Mouse (Mus musculus): ENCODE measurements at regions not wholly inside any gene's neighbourhood (a gene's known extent, or its start where the extent isn't known, plus 50 kb on each side); places are given as distances from the start of the nearest gene placed in this dataset.
"Not testable (repeated sequence)": the region's sequence is repeated elsewhere in the genome, so short reads cannot be mapped to it uniquely, and the experiment has no call there.

DNA sequence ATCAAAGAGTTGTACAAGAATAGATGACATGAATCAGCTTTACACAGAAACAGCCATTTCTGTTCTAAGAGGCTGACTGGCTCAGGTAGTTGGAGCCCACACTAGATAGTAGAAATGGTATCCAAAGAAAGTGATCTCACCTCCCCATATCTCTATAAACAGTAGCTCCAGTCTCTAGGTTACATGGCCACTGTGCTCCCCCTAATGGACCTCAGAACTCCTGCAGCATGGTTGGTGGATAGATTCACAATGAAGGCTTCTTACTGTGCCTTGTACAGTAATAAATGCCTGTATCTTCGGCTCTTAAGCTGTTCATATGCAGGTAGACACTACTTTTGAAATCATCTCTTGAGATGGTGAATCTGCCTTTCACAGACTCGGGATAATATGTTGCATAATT, 862.5 kb downstream of the Adam6a start:
- no peak overlapping the region for H3K9ac ChIP-seq (replicated peaks; ENCODE audit: low read depth, low read length)
- H3K9me3 ChIP-seq (ENCODE audit: control insufficient read depth, low read depth, low read length), result peaks cover 7% of the 10 kb centered on the region; the same call in 1 of the 2 replicates
- no peak overlapping the region for H3K27ac ChIP-seq (ENCODE audit: low read length)
- no peak for ATAC-seq (ENCODE audit: insufficient number of reproducible peaks, insufficient read depth, low FRiP score, low read depth)
- H3K4me3 ChIP-seq (ENCODE audit: low read depth, low read length), result no peak overlapping the region
- no peak overlapping the region for H3K4me2 ChIP-seq (replicated peaks; ENCODE audit: low read depth, low read length)
- no peaks in the 10 kb centered on the region for H3K4me1 ChIP-seq (ENCODE audit: control insufficient read depth, insufficient read depth, low read length)
- H3K27me3 ChIP-seq (ENCODE audit: control insufficient read depth, insufficient read depth, low read length), result no peaks in the 10 kb centered on the region
- H3K36me3 ChIP-seq (ENCODE audit: control insufficient read depth, insufficient read depth, low read length), result no peaks in the 10 kb centered on the region
- WGBS, result 57% methylated on average over 2 of the region's 2 CpGs

DNA sequence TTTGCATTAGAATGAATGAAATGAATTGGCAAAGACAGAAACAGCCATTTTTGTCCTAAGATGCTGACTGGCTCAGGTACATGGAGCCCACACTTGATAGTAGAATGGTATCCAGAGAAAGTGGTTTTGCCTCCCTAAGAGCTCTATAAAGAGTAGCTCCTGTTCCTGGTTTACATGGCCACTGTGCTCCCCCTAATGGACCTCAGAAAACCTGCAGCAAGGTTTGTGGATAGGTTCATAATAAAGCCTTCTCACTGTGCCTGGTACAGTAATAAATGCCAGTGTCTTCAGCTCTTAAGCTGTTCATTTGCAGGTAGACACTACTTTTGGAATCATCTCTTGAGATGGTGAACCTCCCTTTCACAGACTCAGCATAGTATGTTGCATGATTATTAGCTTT, 890.8 kb downstream of the Adam6a start:
- no peak overlapping the region for H3K4me2 ChIP-seq (replicated peaks; ENCODE audit: low read depth, low read length)
- ATAC-seq (ENCODE audit: insufficient number of reproducible peaks, insufficient read depth, low FRiP score, low read depth), result no peak

DNA sequence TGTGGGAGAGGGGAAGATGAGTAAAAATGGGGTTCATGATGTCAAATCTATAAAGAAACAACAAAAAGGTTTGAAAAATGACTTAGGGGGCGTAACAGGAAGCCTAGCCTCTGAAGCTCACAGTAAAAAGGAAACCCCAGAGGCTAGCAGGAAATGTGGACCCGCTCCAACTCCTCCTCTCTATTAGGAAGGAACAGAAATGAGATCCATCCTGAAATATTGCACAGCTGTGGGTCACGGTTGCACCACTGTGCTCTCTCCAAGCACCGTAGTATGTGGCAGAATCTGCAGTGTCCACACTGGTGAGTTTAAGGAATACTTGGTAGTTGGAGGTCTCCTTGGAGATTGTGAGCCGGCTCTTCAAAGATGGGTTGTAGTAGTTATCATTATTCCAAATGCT, 918.3 kb downstream of the Adam6a start:
- Histone ChIP-seq H3K27me3 (ENCODE audit: control insufficient read depth, insufficient read depth, low read length) (no peaks in the 10 kb centered on the region), H3K4me1 (ENCODE audit: control insufficient read depth, insufficient read depth, low read length) (no peaks in the 10 kb centered on the region), H3K27ac (ENCODE audit: low read length) (no peak overlapping the region), H3K9ac (replicated peaks; ENCODE audit: low read depth, low read length) (no peak overlapping the region), H3K4me2 (replicated peaks; ENCODE audit: low read depth, low read length) (no peak overlapping the region), H3K4me3 (ENCODE audit: low read depth, low read length) (no peak overlapping the region), H3K36me3 (ENCODE audit: control insufficient read depth, insufficient read depth, low read length) (no peaks in the 10 kb centered on the region), H3K9me3 (ENCODE audit: control insufficient read depth, low read depth, low read length) (peaks cover 4% of the 10 kb centered on the region; the same call in 1 of the 2 replicates)
- WGBS, result 72% methylated on average over 5 of the region's 5 CpGs
- no peak for ATAC-seq (ENCODE audit: insufficient number of reproducible peaks, insufficient read depth, low FRiP score, low read depth)

More for the DNA sequence above, 890.8 kb downstream of the Adam6a start:
- Histone ChIP-seq H3K9me3 (ENCODE audit: control insufficient read depth, low read depth, low read length) (no peaks in the 10 kb centered on the region; the same call in 1 of the 2 replicates), H3K4me1 (ENCODE audit: control insufficient read depth, insufficient read depth, low read length) (no peaks in the 10 kb centered on the region), H3K27ac (ENCODE audit: low read length) (no peak overlapping the region), H3K4me3 (ENCODE audit: low read depth, low read length) (no peak overlapping the region), H3K36me3 (ENCODE audit: control insufficient read depth, insufficient read depth, low read length) (no peaks in the 10 kb centered on the region), H3K9ac (replicated peaks; ENCODE audit: low read depth, low read length) (no peak overlapping the region), H3K27me3 (ENCODE audit: control insufficient read depth, insufficient read depth, low read length) (no peaks in the 10 kb centered on the region)

DNA sequence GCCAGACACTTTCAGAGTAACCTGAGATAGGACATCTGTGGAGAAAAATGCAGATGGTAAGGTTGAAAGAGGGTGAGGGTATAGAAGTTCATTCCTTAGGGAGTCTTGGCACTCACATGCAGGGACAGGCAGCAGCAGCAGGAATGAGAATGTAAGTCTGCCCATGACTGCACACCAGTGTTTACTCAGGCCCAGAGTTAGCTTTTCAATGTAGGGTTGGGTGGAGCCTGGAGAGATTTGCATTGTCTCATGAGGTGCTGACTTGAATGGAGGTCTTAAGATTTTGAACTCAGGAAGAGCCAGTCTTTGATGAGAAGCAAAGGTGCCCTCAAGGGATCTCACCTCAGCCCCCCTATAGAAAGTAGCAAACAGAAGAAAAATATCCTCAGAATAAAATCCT, 918.9 kb downstream of the Adam6a start:
- Histone ChIP-seq H3K9ac (replicated peaks; ENCODE audit: low read depth, low read length) (no peak overlapping the region), H3K4me2 (replicated peaks; ENCODE audit: low read depth, low read length) (no peak overlapping the region), H3K4me1 (ENCODE audit: control insufficient read depth, insufficient read depth, low read length) (no peaks in the 10 kb centered on the region), H3K27ac (ENCODE audit: low read length) (no peak overlapping the region), H3K4me3 (ENCODE audit: low read depth, low read length) (no peak overlapping the region), H3K27me3 (ENCODE audit: control insufficient read depth, insufficient read depth, low read length) (no peaks in the 10 kb centered on the region), H3K36me3 (ENCODE audit: control insufficient read depth, insufficient read depth, low read length) (no peaks in the 10 kb centered on the region), H3K9me3 (ENCODE audit: control insufficient read depth, low read depth, low read length) (peaks cover 4% of the 10 kb centered on the region; the same call in 1 of the 2 replicates)
- no peak for ATAC-seq (ENCODE audit: insufficient number of reproducible peaks, insufficient read depth, low FRiP score, low read depth)

DNA sequence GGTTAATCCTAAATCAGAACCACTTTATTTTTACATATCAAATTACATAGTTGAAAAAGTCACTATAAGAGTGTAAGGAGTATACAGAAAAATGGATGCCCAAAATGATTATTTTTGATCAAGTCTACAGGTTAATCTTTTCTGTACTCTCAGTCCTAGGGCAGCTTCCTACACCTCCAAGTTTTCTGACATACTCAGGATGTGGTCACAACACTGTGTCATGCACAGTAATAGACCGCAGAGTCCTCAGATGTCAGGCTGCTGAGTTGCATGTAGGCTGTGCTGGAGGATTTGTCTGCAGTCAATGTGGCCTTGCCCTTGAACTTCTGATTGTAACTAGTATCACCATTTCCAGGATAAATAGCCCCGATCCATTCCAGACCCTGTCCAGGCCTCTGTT, 925.1 kb downstream of the Adam6a start:
- no peak overlapping the region for H3K27ac ChIP-seq (ENCODE audit: low read length)
- H3K27me3 ChIP-seq (ENCODE audit: control insufficient read depth, insufficient read depth, low read length), result no peaks in the 10 kb centered on the region
- no peak for ATAC-seq (ENCODE audit: insufficient number of reproducible peaks, insufficient read depth, low FRiP score, low read depth)
- no peaks in the 10 kb centered on the region; the same call in 1 of the 2 replicates for H3K9me3 ChIP-seq (ENCODE audit: control insufficient read depth, low read depth, low read length)
- H3K36me3 ChIP-seq (ENCODE audit: control insufficient read depth, insufficient read depth, low read length), result no peaks in the 10 kb centered on the region
- no peak overlapping the region for H3K4me2 ChIP-seq (replicated peaks; ENCODE audit: low read depth, low read length)
- no peaks in the 10 kb centered on the region for H3K4me1 ChIP-seq (ENCODE audit: control insufficient read depth, insufficient read depth, low read length)
- WGBS, result 87% methylated on average over 2 of the region's 2 CpGs
- no peak overlapping the region for H3K4me3 ChIP-seq (ENCODE audit: low read depth, low read length)
- H3K9ac ChIP-seq (replicated peaks; ENCODE audit: low read depth, low read length), result no peak overlapping the region

DNA sequence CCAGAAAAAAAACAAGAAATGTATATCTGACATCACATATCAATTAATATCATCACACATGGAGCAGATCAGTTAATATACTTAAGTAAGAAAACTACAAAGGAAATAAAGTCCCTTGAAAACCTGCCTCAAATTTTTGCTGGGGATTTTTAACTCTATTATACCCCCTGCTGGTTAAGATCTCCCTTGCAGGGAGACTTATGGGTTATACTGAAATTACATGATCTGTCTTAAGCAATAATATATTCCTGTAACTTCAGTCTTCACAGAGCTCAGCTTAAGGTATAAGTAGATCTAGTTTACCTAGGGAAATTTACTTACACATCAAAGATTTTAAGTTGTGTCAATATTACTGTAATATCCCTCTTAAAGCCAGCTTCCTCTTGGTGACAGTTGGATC, 929.0 kb downstream of the Adam6a start:
- not testable (repeated sequence) for H3K4me1 ChIP-seq (ENCODE audit: control insufficient read depth, insufficient read depth, low read length); ATAC-seq (ENCODE audit: insufficient number of reproducible peaks, insufficient read depth, low FRiP score, low read depth); H3K27me3 ChIP-seq (ENCODE audit: control insufficient read depth, insufficient read depth, low read length); H3K9ac ChIP-seq (replicated peaks; ENCODE audit: low read depth, low read length); H3K27ac ChIP-seq (ENCODE audit: low read length); H3K4me2 ChIP-seq (replicated peaks; ENCODE audit: low read depth, low read length); H3K4me3 ChIP-seq (ENCODE audit: low read depth, low read length); H3K36me3 ChIP-seq (ENCODE audit: control insufficient read depth, insufficient read depth, low read length)
- H3K9me3 ChIP-seq (ENCODE audit: control insufficient read depth, low read depth, low read length), result peaks cover 11% of the 10 kb centered on the region; the same call in 1 of the 2 replicates

DNA sequence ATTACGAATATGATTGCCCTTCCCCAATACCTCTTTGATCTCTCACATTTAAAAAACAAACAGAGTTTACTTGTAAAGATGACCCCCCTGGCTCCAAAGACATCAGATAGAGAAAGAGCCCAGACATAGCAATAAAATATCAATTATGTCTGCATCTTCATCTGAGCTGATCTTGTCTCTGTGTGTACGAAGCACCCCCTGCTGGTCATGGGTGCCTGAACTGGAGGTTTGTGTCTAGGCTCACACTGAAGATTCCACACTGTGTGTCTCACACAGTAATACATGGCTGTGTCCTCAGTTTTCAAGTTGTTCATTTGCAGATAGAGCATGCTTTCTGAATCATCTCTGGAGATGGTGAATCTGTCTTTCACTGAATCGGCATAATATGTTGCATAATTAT, 935.0 kb downstream of the Adam6a start:
- no peak overlapping the region for H3K9ac ChIP-seq (replicated peaks; ENCODE audit: low read depth, low read length)
- H3K4me2 ChIP-seq (replicated peaks; ENCODE audit: low read depth, low read length), result no peak overlapping the region
- peaks cover 11% of the 10 kb centered on the region; the same call in 1 of the 2 replicates for H3K9me3 ChIP-seq (ENCODE audit: control insufficient read depth, low read depth, low read length)
- H3K4me3 ChIP-seq (ENCODE audit: low read depth, low read length), result no peak overlapping the region
- no peaks in the 10 kb centered on the region for H3K4me1 ChIP-seq (ENCODE audit: control insufficient read depth, insufficient read depth, low read length)
- no peak overlapping the region for H3K27ac ChIP-seq (ENCODE audit: low read length)
- no peaks in the 10 kb centered on the region for H3K36me3 ChIP-seq (ENCODE audit: control insufficient read depth, insufficient read depth, low read length)
- no peaks in the 10 kb centered on the region for H3K27me3 ChIP-seq (ENCODE audit: control insufficient read depth, insufficient read depth, low read length)
- 87% methylated on average over 3 of the region's 3 CpGs for WGBS
- ATAC-seq (ENCODE audit: insufficient number of reproducible peaks, insufficient read depth, low FRiP score, low read depth), result no peak

DNA sequence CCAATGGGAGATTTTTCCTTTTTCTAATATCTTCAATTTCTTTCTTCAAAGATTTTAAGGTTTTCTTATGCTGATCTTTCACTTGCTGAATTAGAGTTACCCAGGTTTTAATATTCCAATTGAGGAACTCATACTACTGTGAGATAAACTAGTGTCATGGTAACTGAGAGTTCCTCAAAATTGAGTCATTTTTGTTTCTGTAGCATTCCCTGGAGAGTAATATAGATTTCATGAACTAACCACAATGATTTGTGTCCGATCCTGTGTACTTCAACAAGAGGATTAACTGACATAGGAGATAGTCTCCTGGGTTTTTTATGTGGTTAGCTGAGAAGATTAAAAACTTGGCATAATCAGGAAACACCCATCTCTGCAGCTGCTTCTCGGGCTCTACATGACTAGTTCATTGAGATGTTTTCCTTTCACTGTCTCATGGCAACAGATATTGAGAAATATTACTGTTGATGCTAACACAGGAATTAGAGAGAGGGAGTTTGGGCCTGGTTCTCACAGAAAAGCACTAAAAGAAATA, 949.9 kb downstream of the Adam6a start:
- not testable (repeated sequence) for ATAC-seq (ENCODE audit: insufficient number of reproducible peaks, insufficient read depth, low FRiP score, low read depth); H3K9ac ChIP-seq (replicated peaks; ENCODE audit: low read depth, low read length); H3K27ac ChIP-seq (ENCODE audit: low read length); H3K4me3 ChIP-seq (ENCODE audit: low read depth, low read length); H3K27me3 ChIP-seq (ENCODE audit: control insufficient read depth, insufficient read depth, low read length); H3K4me1 ChIP-seq (ENCODE audit: control insufficient read depth, insufficient read depth, low read length); H3K4me2 ChIP-seq (replicated peaks; ENCODE audit: low read depth, low read length); H3K36me3 ChIP-seq (ENCODE audit: control insufficient read depth, insufficient read depth, low read length); H3K9me3 ChIP-seq (ENCODE audit: control insufficient read depth, low read depth, low read length)
- WGBS, result 59% methylated on average over 2 of the region's 2 CpGs

DNA sequence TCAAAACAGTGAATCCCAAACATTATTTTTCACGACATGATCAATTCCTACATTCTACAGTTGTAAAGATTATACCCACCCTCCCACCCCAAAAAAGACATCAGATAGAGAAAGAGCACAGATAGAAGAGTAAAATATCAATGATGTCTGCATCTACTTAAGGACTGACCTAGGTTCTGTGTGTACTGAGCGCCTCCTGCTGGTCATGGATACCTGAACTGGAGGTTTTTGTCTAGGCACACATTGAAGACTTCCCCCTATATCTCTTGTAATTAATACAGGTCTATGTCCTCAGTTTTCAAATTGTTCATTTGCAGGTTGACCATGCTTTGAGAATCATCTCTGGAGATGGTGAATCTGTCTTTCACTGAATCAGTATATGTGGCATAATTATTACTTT, 952.0 kb downstream of the Adam6a start:
- Histone ChIP-seq H3K36me3 (ENCODE audit: control insufficient read depth, insufficient read depth, low read length) (no peaks in the 10 kb centered on the region), H3K4me1 (ENCODE audit: control insufficient read depth, insufficient read depth, low read length) (no peaks in the 10 kb centered on the region), H3K27me3 (ENCODE audit: control insufficient read depth, insufficient read depth, low read length) (no peaks in the 10 kb centered on the region), H3K4me2 (replicated peaks; ENCODE audit: low read depth, low read length) (no peak overlapping the region), H3K9me3 (ENCODE audit: control insufficient read depth, low read depth, low read length) (no peaks in the 10 kb centered on the region; the same call in 1 of the 2 replicates), H3K9ac (replicated peaks; ENCODE audit: low read depth, low read length) (no peak overlapping the region), H3K27ac (ENCODE audit: low read length) (no peak overlapping the region), H3K4me3 (ENCODE audit: low read depth, low read length) (no peak overlapping the region)
- ATAC-seq (ENCODE audit: insufficient number of reproducible peaks, insufficient read depth, low FRiP score, low read depth), result no peak
- 39% methylated on average over 2 of the region's 2 CpGs for WGBS

Data from stomach, embryonic 14.5 days (tissue).